Mouse (Mus musculus): ENCODE data around the gene Ugt2a1. TPM values are rescaled to one million over a fixed set of nuclear protein-coding genes. Genes with fewer than 3 reads are reported as not detected.

The Ugt2a1 gene
- polyA plus RNA-seq (2012; rRNA removed), result 0.05 and 0.18 TPM in 2 replicates

DNA sequence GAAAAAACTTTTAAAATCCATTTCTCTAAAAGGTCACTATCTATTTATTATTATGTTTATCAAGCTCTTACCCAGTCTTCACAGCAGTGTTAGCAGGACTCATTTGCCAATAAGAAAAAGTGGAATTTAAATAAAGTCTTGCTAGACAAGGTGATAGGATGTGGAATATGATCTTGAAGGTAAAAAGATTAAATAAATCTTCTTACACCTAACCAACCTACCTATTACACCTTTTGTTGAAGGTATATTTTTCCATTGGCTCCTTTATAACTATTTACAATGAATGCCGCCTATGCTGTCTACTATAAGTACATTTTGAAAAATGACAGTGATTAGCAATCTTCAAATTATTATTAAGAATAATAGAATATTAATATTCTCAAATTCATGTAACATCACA is at the start of gene Ugt2a1:
Gene Ugt2a1, minus strand, starts transcription at position 101 of the 400 bp plus-strand sequence.

DNA sequence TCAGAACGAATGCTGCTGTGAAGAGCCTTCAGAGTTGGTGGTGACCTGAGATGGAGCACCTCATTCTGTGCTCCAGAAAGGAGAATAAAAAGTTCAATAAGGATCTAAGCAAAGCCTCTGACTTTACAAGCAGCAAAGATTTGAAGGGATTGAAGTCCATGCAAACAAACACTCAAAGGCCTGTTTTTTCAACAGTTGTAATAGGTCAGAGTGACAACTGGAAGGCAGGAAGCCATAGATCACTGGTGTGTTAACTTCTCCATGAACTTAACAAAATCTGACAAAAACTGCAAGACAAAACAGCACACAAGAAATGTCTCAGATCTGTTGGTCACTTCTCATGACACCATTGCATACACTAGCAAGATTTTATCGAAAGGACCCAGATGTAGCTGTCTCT is 47.4 kb upstream of the Ugt2a1 start, which contains the start of gene Sult1b1:
Gene Sult1b1, minus strand, starts transcription at position 85 of the 400 bp plus-strand sequence.

DNA sequence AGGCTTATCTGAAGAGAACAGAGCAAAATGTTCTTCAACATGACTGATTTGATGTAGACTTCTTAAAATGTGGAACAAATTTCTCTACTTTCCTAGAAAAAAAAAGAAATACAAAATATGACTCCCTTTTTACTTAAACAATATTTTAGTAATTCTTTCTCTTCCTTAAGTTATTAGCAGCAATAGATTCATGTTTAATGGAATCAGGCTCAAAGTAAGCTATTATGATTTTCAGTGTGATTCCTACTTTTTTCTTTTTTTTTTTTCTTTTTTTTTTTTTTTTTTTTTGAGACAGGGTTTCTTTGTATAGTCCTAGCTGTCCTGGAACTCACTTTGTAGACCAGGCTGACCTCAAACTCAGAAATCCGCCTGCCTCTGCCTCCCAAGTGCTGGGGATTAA is 4.0 kb downstream of the Ugt2a1 start, which contains the start of gene Gm43638:
Gene Gm43638, minus strand, starts transcription at position 101 of the 400 bp plus-strand sequence.

DNA sequence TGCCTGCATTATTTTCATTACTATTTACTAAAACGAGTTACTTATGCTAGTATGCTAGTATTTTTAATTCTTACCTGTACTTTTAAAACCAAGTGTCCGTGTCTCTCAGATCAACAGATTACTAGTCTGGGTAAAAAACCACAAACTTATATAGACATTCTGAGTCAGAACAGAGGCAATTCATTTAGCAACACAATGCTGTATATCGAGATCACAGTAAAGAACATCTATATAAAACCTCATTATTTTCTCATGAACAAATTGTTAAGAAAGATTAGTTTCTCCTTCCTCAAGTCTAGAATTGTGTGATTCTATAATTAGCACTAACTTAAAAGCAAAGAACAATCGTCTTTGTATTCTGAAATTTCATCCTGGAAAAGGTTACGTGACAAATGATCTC is 8.5 kb downstream of the Ugt2a1 start, which contains the start of gene Ugt2a2:
Gene Ugt2a2, minus strand, starts transcription at position 101 of the 400 bp plus-strand sequence.

DNA sequence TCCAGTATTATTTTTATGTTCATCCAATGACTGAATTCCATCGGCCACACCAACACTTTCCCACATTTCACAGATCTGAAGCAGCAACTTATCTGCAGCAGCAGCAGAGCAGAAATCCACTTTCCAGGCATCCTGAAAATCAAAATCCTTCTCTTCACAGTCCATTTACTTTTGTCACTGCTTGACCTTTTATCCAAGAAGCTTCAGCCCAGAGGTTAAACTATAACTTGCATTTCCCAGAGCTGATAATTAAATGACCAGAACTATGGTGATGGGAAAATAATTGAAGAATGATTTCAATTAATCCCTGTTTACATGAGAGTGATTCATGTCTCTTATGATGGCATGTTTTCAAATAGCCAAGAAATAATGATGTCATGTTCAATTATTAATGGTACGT is 66.6 kb downstream of the Ugt2a1 start, which contains the start of gene Ugt2b38:
Gene Ugt2b38, minus strand, starts transcription at position 163 of the 400 bp plus-strand sequence.

Other genes starting within 250 kb of the Ugt2a1 start
- gene Ugt2b37, start 236.1 kb downstream of the Ugt2a1 start, polyA plus RNA-seq (2012; rRNA removed), result 0.03 TPM in 1 of 2 replicates, not detected in the other
- not detected in 2 replicates for gene Ugt2a3, start 153.7 kb downstream of the Ugt2a1 start, polyA plus RNA-seq (2012; rRNA removed)
- not detected in 2 replicates for gene Ugt2b38, start 66.7 kb downstream of the Ugt2a1 start, polyA plus RNA-seq (2012; rRNA removed)
- not detected in 2 replicates for gene Ugt2a2, start 8.6 kb downstream of the Ugt2a1 start, polyA plus RNA-seq (2012; rRNA removed)
- gene Gm43638, start 4.1 kb downstream of the Ugt2a1 start, polyA plus RNA-seq (2012; rRNA removed), result not detected in 2 replicates
- gene Sult1b1, start 47.3 kb upstream of the Ugt2a1 start, polyA plus RNA-seq (2012; rRNA removed), result not detected in 2 replicates
- not detected in 2 replicates for gene Sult1d1, start 78.2 kb upstream of the Ugt2a1 start, polyA plus RNA-seq (2012; rRNA removed)
- gene Sult1e1, start 100.7 kb upstream of the Ugt2a1 start, polyA plus RNA-seq (2012; rRNA removed), result not detected in 2 replicates
- gene Csn1s1, start 175.3 kb upstream of the Ugt2a1 start, polyA plus RNA-seq (2012; rRNA removed), result 0.08 and 0.10 TPM in 2 replicates
- gene Csn2, start 208.8 kb upstream of the Ugt2a1 start, polyA plus RNA-seq (2012; rRNA removed), result not detected in 2 replicates

All from central nervous system, embryonic 18 days (tissue).